Mouse (Mus musculus): Measurements from ENCODE around the gene Defb21.

Defb21 gene

DNA sequence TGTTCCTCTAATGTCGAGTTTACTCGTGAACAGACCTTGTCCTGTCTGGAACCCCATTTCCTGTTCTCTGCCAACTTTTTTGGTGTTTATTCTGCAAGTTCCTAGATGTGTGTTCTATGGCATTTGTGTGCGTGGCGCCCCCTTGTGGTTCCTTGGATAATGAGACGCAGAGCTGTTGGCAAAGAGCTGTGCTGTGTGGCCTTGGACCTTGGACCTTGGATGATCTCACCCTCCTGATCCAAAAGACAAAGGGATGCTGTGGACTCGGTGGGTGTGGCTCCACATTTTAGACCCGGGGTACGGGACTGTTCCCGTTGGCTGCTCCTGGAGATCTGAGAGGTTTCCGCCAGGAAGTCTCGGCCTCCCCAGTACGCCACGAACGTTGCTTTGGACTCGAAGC lies 31.5 kb downstream of the Defb21 start, which contains the start of gene Defb36:
Gene Defb36, plus strand, starts transcription at position 271 of the 400 bp plus-strand sequence.
- in situ Hi-C loops (cut with MboI, MseI): no loop called here

DNA sequence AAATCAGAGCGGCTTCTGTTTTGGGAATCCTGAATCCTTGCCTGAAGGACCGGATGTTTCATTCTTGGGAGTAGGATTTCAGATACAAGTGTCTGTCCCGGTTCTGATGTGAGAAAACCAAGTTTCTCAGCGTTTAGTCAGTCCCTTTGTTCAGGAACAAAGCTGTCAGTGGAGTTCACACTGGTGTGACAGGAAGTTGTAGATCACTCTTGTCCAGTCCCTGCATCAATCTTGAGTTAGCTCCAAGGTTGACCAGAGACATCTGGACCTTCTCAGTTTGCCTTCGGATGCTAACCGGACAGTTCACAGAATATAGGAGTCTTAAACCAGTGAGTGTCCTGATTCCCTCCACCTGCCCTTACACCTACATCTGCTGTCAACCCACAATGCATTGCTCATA lies 35.2 kb downstream of the Defb21 start:
- in situ Hi-C loops (cut with MboI, MseI): no loop called here

DNA sequence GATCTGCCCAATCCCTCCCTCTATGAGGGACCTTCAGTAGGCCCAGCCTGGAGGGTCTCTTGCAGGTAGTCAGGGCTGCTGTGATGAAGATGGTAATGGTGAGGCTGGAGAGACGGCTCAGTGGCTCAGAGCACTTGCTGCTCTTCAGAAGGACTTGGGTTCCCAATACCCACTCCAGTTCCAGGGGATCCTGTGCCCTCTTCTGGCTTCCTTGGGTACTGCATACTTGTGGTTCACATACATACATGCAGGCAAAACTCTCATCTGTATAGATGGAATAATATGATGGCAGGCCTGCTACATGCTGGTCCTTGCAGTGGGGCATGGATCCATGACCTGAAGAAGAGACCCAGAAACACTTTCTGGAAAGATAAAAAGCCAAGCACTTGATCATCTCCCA lies 36.2 kb downstream of the Defb21 start:
- in situ Hi-C loops (cut with MboI, MseI): no loop called here

DNA sequence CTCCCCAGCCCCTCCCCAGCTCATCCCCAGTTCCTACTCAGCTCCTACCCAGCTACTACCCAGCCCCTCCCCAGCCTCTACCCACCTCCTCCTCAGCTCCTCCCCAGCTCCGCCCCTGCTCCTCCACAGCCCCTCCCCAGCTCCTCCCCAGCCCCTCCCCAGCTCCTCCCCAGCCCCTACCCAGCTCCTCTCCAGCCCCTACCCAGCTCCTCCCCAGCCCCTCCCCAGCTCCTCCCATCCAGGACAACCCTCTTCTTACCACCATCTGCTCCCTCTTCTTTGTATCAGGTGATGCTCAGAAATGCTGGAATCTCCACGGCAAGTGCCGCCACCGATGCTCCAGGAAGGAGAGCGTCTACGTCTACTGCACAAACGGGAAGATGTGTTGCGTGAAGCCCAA lies 39.6 kb downstream of the Defb21 start:
- in situ Hi-C loops (cut with MboI, MseI): no loop called here

DNA sequence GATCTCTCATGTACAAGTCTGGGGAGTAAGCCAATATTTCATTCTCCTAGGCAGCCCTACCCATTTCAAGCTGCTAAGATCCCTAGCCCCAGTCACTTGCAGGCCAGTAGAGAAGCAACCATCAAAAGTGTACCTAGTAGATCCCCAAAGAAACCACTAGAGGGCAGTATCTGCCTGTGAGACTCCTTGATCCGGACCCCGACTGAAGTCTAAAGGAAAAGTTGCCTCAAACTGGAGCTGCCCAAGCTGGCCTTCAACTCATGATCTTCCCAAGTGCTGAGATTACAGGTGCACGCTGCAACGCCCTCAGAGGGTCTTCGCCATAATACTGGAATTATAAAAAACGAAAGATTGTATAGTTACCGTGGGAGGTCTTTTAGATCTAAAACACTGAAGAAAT lies 43.0 kb downstream of the Defb21 start:
- in situ Hi-C loops (cut with MboI, MseI): loop anchor here (5.0 kb wide), 1 partner anchor 42 kb away; no protein-coding TSS in a partner anchor

DNA sequence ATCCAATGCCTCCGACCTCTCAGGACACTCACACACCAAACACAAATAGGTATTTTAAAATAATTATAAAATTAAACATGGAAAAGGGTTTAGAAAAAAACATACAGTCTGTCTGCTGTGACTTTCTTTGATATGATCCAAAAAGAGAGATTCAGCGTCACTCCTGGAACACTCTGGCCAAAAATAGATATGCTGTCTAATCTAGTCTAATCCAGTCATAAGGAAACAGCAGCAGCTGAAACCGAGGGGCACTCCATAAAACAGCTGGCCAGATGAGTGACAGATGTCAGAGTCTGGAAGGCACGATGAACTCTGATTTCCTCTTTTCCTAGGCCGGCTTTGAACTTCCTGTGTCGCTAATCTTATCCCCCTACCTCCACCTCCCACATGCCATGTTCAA lies 43.9 kb downstream of the Defb21 start:
- in situ Hi-C loops (cut with MboI, MseI): loop anchor here (5.0 kb wide), 1 partner anchor 41 kb away; no protein-coding TSS in a partner anchor

DNA sequence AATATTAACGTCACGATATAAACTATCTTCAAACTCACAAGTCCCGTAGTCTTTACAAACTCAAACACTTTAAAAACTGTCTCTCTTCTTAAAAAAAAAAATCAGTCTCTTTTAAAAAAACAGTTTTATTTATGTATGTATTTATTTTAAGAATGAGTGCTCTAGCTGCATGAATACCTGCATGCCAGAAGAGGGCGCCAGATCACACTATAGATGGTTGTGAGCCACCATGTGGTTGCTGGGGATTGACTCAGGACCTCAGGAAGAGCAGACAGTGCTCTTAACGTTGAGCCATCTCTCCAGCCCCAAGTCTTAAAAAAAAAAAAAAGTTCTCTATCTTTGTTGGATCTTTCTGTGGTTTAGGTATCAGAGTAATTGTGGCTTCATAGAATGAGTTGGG lies 44.8 kb downstream of the Defb21 start:
- in situ Hi-C loops (cut with MboI, MseI): loop anchor here (5.0 kb wide), 1 partner anchor 40 kb away; no protein-coding TSS in a partner anchor

DNA sequence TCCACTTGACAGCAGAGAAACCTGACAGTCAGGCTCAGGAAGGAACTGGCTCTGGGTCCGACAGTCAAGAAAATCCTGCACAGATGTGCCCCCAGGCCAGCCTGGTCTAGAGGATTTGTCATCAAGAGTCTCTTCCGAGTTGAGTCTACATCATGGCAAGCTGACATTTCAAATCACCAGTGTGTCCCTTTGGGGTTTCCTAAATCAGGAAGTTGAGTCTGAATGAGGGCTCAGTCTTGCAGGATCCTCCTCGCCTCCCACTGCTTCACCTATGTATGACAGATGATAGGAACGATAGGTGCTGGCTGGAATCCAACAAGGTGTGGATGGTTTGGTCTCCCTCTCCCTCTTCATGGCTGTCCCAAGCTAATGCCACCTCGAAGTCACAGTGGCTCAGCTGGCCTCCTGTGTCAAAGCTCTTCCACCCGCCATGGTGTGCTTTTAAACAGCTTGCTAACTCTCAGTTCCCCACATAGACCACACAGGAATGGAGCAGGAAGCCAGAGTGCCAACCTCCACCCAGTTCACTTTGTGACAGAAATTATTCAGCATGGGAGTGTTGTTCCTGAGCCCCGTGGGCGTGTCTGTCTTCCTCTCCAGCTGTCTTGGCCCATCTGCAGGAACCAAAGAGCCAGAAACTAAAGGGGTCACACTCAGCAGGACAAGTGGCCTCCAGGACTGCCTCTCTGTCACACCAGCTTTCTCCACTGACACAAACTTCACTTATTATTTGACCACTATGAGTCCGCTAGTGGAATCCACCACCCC lies 48.0 kb downstream of the Defb21 start:
- in situ Hi-C loops (cut with MboI, MseI): no loop called here

DNA sequence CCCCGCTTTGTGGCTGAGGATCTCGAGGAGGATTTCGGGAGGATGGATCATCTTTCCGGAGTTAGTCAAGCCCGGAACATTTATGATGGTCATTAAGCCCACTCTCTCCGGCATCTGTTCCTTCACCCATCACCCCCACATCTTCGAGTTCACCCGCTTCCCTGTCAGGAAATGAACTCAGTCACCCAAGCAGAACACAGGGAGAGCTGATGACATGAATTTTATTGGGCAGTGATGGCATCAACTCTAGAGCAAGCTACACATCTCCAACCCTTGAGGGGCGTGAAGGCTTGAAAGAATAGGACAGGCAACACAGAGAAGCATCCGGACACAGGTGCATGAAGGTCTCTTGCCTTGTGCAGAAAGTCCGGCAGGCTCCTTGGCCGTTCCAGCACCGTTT lies 49.6 kb downstream of the Defb21 start:
- in situ Hi-C loops (cut with MboI, MseI): no loop called here

DNA sequence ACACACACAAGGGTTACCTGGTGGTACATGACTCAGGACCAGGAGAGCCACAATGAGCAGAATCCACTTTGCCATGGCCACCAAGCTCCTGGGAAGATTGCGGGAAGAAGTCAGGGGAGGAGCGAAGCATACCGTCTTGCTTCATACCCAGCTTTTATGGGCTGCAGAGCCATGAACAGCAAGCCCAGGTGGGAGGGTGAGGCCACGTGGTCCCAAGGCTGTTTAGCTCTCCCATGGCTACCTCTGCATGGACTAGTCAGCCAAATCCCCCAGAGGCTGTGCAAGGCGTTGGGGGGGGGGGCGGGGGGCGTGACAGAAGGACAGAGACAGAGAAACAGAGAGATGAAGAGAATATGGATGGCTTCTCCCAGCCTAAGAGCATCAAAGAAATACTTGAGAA lies 50.4 kb downstream of the Defb21 start, which contains the start of gene Defb25:
Gene Defb25, minus strand, starts transcription at position 101 of the 400 bp plus-strand sequence.
- in situ Hi-C loops (cut with MboI, MseI): no loop called here

Measured in regulatory T cell (primary cell).